Mouse (Mus musculus) left cerebral cortex, postnatal 14 days (tissue): ENCODE results near the gene Pzp. TPM values are rescaled to one million over a fixed set of nuclear protein-coding genes. Genes with fewer than 3 reads are reported as not detected.

Experiments
- DNase-seq, 2 experiments: peaks; one replicate each; pipeline ENCODE4 v3.0.0; 2021 to 2022; ENCODE audit warnings: low spot score in 2 of 2, mixed read lengths in 1 of 2
- intact Hi-C: fragments of 180-260 bp; cut with DNase I; formaldehyde crosslinking; loops from one replicate; pipeline ENCODE4 v1.15.1; 2025
- total RNA-seq, 2 experiments: library from RNA; stranded (reverse); gene quantifications; 2 replicates each; pipeline ENCODE4 v1.2.3; 2021

Gene Pzp
- total RNA-seq, 2 experiments from 2014 or later, result 0.09 TPM; not detected in 1

GRCm38 (mm10) chr6:128490141-128490540 is 36.4 kb downstream of the Pzp start:
- DNase-seq, result no peak
- intact Hi-C loops, result no loop called here

GRCm38 (mm10) chr6:128487736-128488135 is 38.8 kb downstream of the Pzp start:
- intact Hi-C loops, result no loop called here
- no peak for DNase-seq

- DNase-seq, result peak; percentile 97
Observed at GRCm38 (mm10) chr6:128479463-128480454, 46.8 kb downstream of the Pzp start.

GRCm38 (mm10) chr6:128477495-128477894 is 49.0 kb downstream of the Pzp start:
- DNase-seq, result no peak
- intact Hi-C loops, result loop anchor here (5.0 kb wide), 1 partner anchor 115 kb away; the partner anchor contains the start of genes Foxm1 and Rhno1

More at GRCm38 (mm10) chr6:128479463-128480454, 46.8 kb downstream of the Pzp start:
- intact Hi-C loops, result loop anchor here (2.0 to 5.0 kb wide), 2 partner anchors 35 to 117 kb away; partner anchors contain the start of genes Foxm1 and Rhno1

GRCm38 (mm10) chr6:128474112-128474511 is 52.4 kb downstream of the Pzp start:
- intact Hi-C loops, result no loop called here

GRCm38 (mm10) chr6:128469451-128469850 is 57.1 kb downstream of the Pzp start:
- intact Hi-C loops, result no loop called here
- DNase-seq, result no peak

More at GRCm38 (mm10) chr6:128474112-128474511, 52.4 kb downstream of the Pzp start:
- no peak for DNase-seq

GRCm38 (mm10) chr6:128467298-128467697 is 59.2 kb downstream of the Pzp start:
- intact Hi-C loops, result no loop called here
- no peak for DNase-seq

- intact Hi-C loops, result no loop called here
- no peak for DNase-seq
Observed at GRCm38 (mm10) chr6:128466563-128466962, 60.0 kb downstream of the Pzp start.

GRCm38 (mm10) chr6:128466043-128466442 is 60.5 kb downstream of the Pzp start:
- DNase-seq, result no peak
- intact Hi-C loops, result no loop called here

- intact Hi-C loops, result no loop called here
- DNase-seq, result no peak
Observed at GRCm38 (mm10) chr6:128464996-128465395, 61.5 kb downstream of the Pzp start.

GRCm38 (mm10) chr6:128461606-128462005 is 64.9 kb downstream of the Pzp start:
- intact Hi-C loops, result no loop called here
- no peak for DNase-seq

GRCm38 (mm10) chr6:128460729-128461503 is 65.6 kb downstream of the Pzp start:
- DNase-seq, result no peak
- intact Hi-C loops, result no loop called here

GRCm38 (mm10) chr6:128460321-128460720 is 66.2 kb downstream of the Pzp start:
- no peak for DNase-seq
- intact Hi-C loops, result no loop called here

- intact Hi-C loops, result no loop called here
- no peak for DNase-seq
Observed at GRCm38 (mm10) chr6:128457186-128457585, 69.3 kb downstream of the Pzp start.

GRCm38 (mm10) chr6:128455835-128456605 is 70.5 kb downstream of the Pzp start:
- peak in 1 of 2 experiments; percentile 31 for DNase-seq
- intact Hi-C loops, result no loop called here

- no peak for DNase-seq
- intact Hi-C loops, result no loop called here
Observed at GRCm38 (mm10) chr6:128447063-128447462, 79.5 kb downstream of the Pzp start.

GRCm38 (mm10) chr6:128445761-128446535 is 80.6 kb downstream of the Pzp start:
- DNase-seq, result peak; percentile 49 to 61
- intact Hi-C loops, result loop anchor here (2.0 kb wide), 1 partner anchor 33 kb away; no protein-coding TSS in a partner anchor

- DNase-seq, result no peak
- intact Hi-C loops, result no loop called here
Observed at GRCm38 (mm10) chr6:128440238-128440637, 86.3 kb downstream of the Pzp start.
